Mouse (Mus musculus) layer of hippocampus, postnatal 10 days (tissue): Measurements from ENCODE around the gene Zfp36. TPM values are rescaled to one million over a fixed set of nuclear protein-coding genes. Genes with fewer than 3 reads are reported as not detected.

ENCODE experiments used
- DNase-seq, 2 experiments: peaks; one replicate each; pipeline ENCODE4 v3.0.0; 2021; ENCODE audit warnings: low spot score in 2 of 2
- total RNA-seq, 2 experiments: library from RNA; stranded (reverse); gene quantifications; 2 replicates each; pipeline ENCODE4 v1.2.3; 2021

Zfp36 gene
- total RNA-seq, 2 experiments from 2014 or later, result 3.4 to 3.9 TPM

- DNase-seq, result peak; percentile 38 to 51
Measured at GRCm38 (mm10) chr7:28339213-28339917, 40.7 kb downstream of the Zfp36 start.

- DNase-seq, result peak; percentile 93 to 95
Measured at GRCm38 (mm10) chr7:28338108-28338998, 41.7 kb downstream of the Zfp36 start, which contains the start of gene Supt5. Gene Supt5 (minus strand): TSS chr7:28338746.

- no peak for DNase-seq
Measured at GRCm38 (mm10) chr7:28335471-28335870, 44.6 kb downstream of the Zfp36 start.

- DNase-seq, result no peak
Measured at GRCm38 (mm10) chr7:28334534-28334933, 45.5 kb downstream of the Zfp36 start.

- DNase-seq, result no peak
Measured at GRCm38 (mm10) chr7:28328260-28328659, 51.8 kb downstream of the Zfp36 start.

Other genes starting within 250 kb of the Zfp36 start
- 10 to 100 TPM; 69.3 to 77.2 TPM for gene Fbl, start 210.5 kb downstream of the Zfp36 start, total RNA-seq
- gene Dyrk1b, start 200.8 kb downstream of the Zfp36 start, total RNA-seq, result 10 to 100 TPM; 31.6 to 35.6 TPM
- gene Eid2, start 112.4 kb downstream of the Zfp36 start, total RNA-seq, result 10 to 100 TPM; 67.3 to 68.9 TPM
- gene Eid2b, start 102.5 kb downstream of the Zfp36 start, total RNA-seq, result 10 to 100 TPM; 41.8 to 43.2 TPM
- 1 to 10 TPM; 1.4 to 4.2 TPM for gene Selenov, start 89.1 kb downstream of the Zfp36 start, total RNA-seq
- gene Dll3, start 78.0 kb downstream of the Zfp36 start, total RNA-seq, result 1 to 10 TPM; 6.5 to 8.9 TPM
- gene Timm50, start 68.2 kb downstream of the Zfp36 start, total RNA-seq, result 10 to 100 TPM; 49.2 to 49.6 TPM
- gene Supt5, start 41.5 kb downstream of the Zfp36 start, total RNA-seq, result 100 to 1,000 TPM; 105 to 109 TPM
- gene Rps16, start 29.6 kb downstream of the Zfp36 start, total RNA-seq, result 100 to 1,000 TPM; 563 to 624 TPM
- gene Plekhg2, start 7.7 kb downstream of the Zfp36 start, total RNA-seq, result 10 to 100 TPM; 13.5 to 13.6 TPM
- 10 to 100 TPM; 20.5 to 20.9 TPM for gene Med29, start 12.5 kb upstream of the Zfp36 start, total RNA-seq
- gene Paf1, start 12.7 kb upstream of the Zfp36 start, total RNA-seq, result 10 to 100 TPM; 73.3 to 93.0 TPM
- gene Gmfg, start 57.2 kb upstream of the Zfp36 start, total RNA-seq, result 1 to 10 TPM; 4.2 to 4.3 TPM
- gene Lrfn1, start 71.7 kb upstream of the Zfp36 start, total RNA-seq, result 10 to 100 TPM; 91.8 to 96.1 TPM
- gene Ifnl2, start 130.2 kb upstream of the Zfp36 start, total RNA-seq, result not detected
- not detected for gene Ifnl3, start 142.6 kb upstream of the Zfp36 start, total RNA-seq
- not detected for gene Sycn, start 160.6 kb upstream of the Zfp36 start, total RNA-seq
- gene Nccrp1, start 167.0 kb upstream of the Zfp36 start, total RNA-seq, result under 1 TPM; 0.42 to 0.46 TPM
- gene Samd4b, start 217.9 kb upstream of the Zfp36 start, total RNA-seq, result 10 to 100 TPM; 58.4 to 61.9 TPM
- 10 to 100 TPM; 11.7 to 13.0 TPM for gene Pak4, start 217.9 kb upstream of the Zfp36 start, total RNA-seq